Mouse (Mus musculus) kidney, adult 2 months (tissue): ENCODE results near the gene Rbbp9. TPM values are rescaled to one million over a fixed set of nuclear protein-coding genes. Genes with fewer than 3 reads are reported as not detected.
A peak's percentile ranks its signal among the peaks of the same experiment; 100 is the strongest.
"Not testable (repeated sequence)": the region's sequence is repeated elsewhere in the genome, so short reads cannot be mapped to it uniquely, and the experiment has no call there.

ENCODE experiments used
- DNase-seq: peaks from one replicate; pipeline ENCODE4 v3.0.0; 2021
- H3K27ac ChIP-seq: fragments of 200-500 bp; 2 replicates; pipeline ENCODE4 v1.5.1; 2012; ENCODE audit warnings: low read depth, low read length, control low read depth, inconsistent platforms; ENCODE audit not compliant: insufficient read depth
- H3K27me3 ChIP-seq: fragments of 200-500 bp; replicated peaks from 2 replicates; pipeline ENCODE4 v1.6.1; 2012; ENCODE audit warnings: mild to moderate bottlenecking, moderate library complexity, low read length, inconsistent platforms; ENCODE audit not compliant: control insufficient read depth, insufficient read depth
- H3K36me3 ChIP-seq: fragments of 200-500 bp; 2 replicates; pipeline ENCODE4 v1.6.1; 2012; ENCODE audit warnings: mild to moderate bottlenecking, moderate library complexity, low read length, inconsistent platforms; ENCODE audit not compliant: control insufficient read depth, insufficient read depth
- H3K4me1 ChIP-seq: fragments of 200-500 bp; 2 replicates; pipeline ENCODE4 v1.6.1; 2011; ENCODE audit warnings: low read length; ENCODE audit not compliant: control insufficient read depth, insufficient read depth
- H3K4me3 ChIP-seq: fragments of 200-500 bp; 2 replicates; pipeline ENCODE4 v1.5.1; 2011; ENCODE audit warnings: mild to moderate bottlenecking, low read depth, low read length, control low read depth; ENCODE audit not compliant: insufficient read depth
- CTCF ChIP-seq: fragments of 200-500 bp; conservative IDR thresholded peaks from 2 replicates; pipeline ENCODE4 v1.5.1; 2011; ENCODE audit warnings: low read depth, mild to moderate bottlenecking, control low read depth, low read length, moderate library complexity, mixed read lengths; ENCODE audit not compliant: insufficient read depth, insufficient read length
- POLR2A ChIP-seq: fragments of 200-500 bp; IDR thresholded peaks from one replicate; pipeline ENCODE4 v1.6.1; 2011; ENCODE audit warnings: low read depth, low read length, control low read depth
- WGBS: fragments of 180-500 bp; shearing (Covaris S2); methylation state at CpG from one replicate; pipeline ENCODE4 v1.1.7; 2018; 5-methylcytosine and 5-hydroxymethylcytosine counted together
- polyA plus RNA-seq: library from polyadenylated mRNA; depleted of rRNA; stranded (reverse); fragments of >200 nt; gene quantifications from 2 replicates; pipeline ENCODE4 v1.2.3, GENCODE M21; 2012; rRNA removed

The Rbbp9 gene
- 31.2 and 31.7 TPM in 2 replicates for polyA plus RNA-seq

- Histone ChIP-seq H3K27ac (peak within 1 kb of the TSS; percentile 94), H3K27me3 (no peaks in the 10 kb centered on the region), H3K4me3 (peak within 1 kb of the TSS; percentile 99), H3K36me3 (no peaks in the 10 kb centered on the region), H3K4me1 (peaks cover 12% of the 10 kb centered on the region)
- TF ChIP-seq POLR2A (peak; percentile 28), CTCF (no peak)
- peak; percentile 81 for DNase-seq
- WGBS: under 1% methylated on average over 17 of the region's 17 CpGs
Measured at GRCm38 (mm10) chr2:144550529-144550928, at the start of gene Rbbp9. Gene Rbbp9 (minus strand): TSS chr2:144550869.

- H3K27me3 ChIP-seq: no peaks in the 10 kb centered on the region
- peak; percentile 51 for TF ChIP-seq POLR2A
- peak; percentile 73 for TF ChIP-seq CTCF
- DNase-seq: peak; percentile 96
- WGBS: 2% methylated on average over 48 of the region's 50 CpGs
- no peaks in the 10 kb centered on the region for H3K36me3 ChIP-seq
- H3K4me1 ChIP-seq: no peaks in the 10 kb centered on the region
- peak within 1 kb of the TSS; percentile 49; the same call in 1 of the 2 replicates for H3K27ac ChIP-seq
- peak within 1 kb of the TSS; percentile 83 for H3K4me3 ChIP-seq
Measured at GRCm38 (mm10) chr2:144599831-144600687, 49.4 kb upstream of the Rbbp9 start, which contains the start of gene Dtd1. Gene Dtd1 (plus strand): TSS chr2:144599897.

- TF ChIP-seq POLR2A (no peak), CTCF (no peak)
- Histone ChIP-seq H3K4me3 (no peak overlapping the region), H3K4me1 (peaks cover 3% of the 10 kb centered on the region; the same call in 1 of the 2 replicates), H3K27ac (no peak overlapping the region), H3K27me3 (no peaks in the 10 kb centered on the region), H3K36me3 (no peaks in the 10 kb centered on the region)
- WGBS: 84% methylated on average over 2 of the region's 2 CpGs
- no peak for DNase-seq
Measured at GRCm38 (mm10) chr2:144598006-144598405, 47.3 kb upstream of the Rbbp9 start.

- TF ChIP-seq POLR2A: no peak
- peak; percentile 89 for DNase-seq
- peak within 1 kb of the TSS; percentile 46; the same call in 1 of the 2 replicates for H3K27ac ChIP-seq
Measured at GRCm38 (mm10) chr2:144593951-144594651, 43.4 kb upstream of the Rbbp9 start, which contains the start of gene Smim26. Gene Smim26 (plus strand): TSS chr2:144594054.

GRCm38 (mm10) chr2:144593036-144593435 lies 42.4 kb upstream of the Rbbp9 start:
- H3K27ac ChIP-seq, H3K36me3 ChIP-seq, DNase-seq, H3K27me3 ChIP-seq, H3K4me1 ChIP-seq, H3K4me3 ChIP-seq: not testable (repeated sequence)
- 73% methylated on average over 8 of the region's 8 CpGs for WGBS

More at GRCm38 (mm10) chr2:144593951-144594651, 43.4 kb upstream of the Rbbp9 start, which contains the start of gene Smim26:
- WGBS: under 1% methylated on average over 31 of the region's 31 CpGs
- Histone ChIP-seq H3K4me1 (peaks cover 3% of the 10 kb centered on the region; the same call in 1 of the 2 replicates), H3K36me3 (no peaks in the 10 kb centered on the region), H3K27me3 (no peaks in the 10 kb centered on the region), H3K4me3 (peak within 1 kb of the TSS; percentile 83)

GRCm38 (mm10) chr2:144588723-144589122 lies 38.1 kb upstream of the Rbbp9 start:
- 86% methylated on average over 4 of the region's 4 CpGs for WGBS
- TF ChIP-seq CTCF: peak; percentile 41; the same call in 1 of the 2 replicates
- no peak for TF ChIP-seq POLR2A
- no peak for DNase-seq
- peaks cover 9% of the 10 kb centered on the region for H3K36me3 ChIP-seq
- H3K4me3 ChIP-seq: no peak overlapping the region
- no peak overlapping the region for H3K27ac ChIP-seq
- no peaks in the 10 kb centered on the region for H3K27me3 ChIP-seq
- no peaks in the 10 kb centered on the region for H3K4me1 ChIP-seq
